Mouse (Mus musculus): ENCODE measurements around the gene Pcnx3.
A peak's percentile ranks its signal among the peaks of the same experiment; 100 is the strongest.

Gene Pcnx3

GRCm38 (mm10) chr19:5668372-5668771, 20.3 kb downstream of the Pcnx3 start:
- no peak for DNase-seq

- DNase-seq: no peak
Measured at GRCm38 (mm10) chr19:5666386-5666785, 22.3 kb downstream of the Pcnx3 start.

GRCm38 (mm10) chr19:5665465-5665864, 23.2 kb downstream of the Pcnx3 start:
- DNase-seq: no peak

GRCm38 (mm10) chr19:5664669-5665257, 23.9 kb downstream of the Pcnx3 start:
- no peak for DNase-seq

- peak; percentile 95 to 97 for DNase-seq
Measured at GRCm38 (mm10) chr19:5662981-5663913, 25.5 kb downstream of the Pcnx3 start, which contains the start of gene Sipa1. Gene Sipa1, minus strand, starts transcription at chr19:5663707.

- no peak for DNase-seq
Measured at GRCm38 (mm10) chr19:5662310-5662709, 26.4 kb downstream of the Pcnx3 start.

GRCm38 (mm10) chr19:5660942-5661751, 27.6 kb downstream of the Pcnx3 start:
- DNase-seq: peak; percentile 57 to 69

- no peak for DNase-seq
Measured at GRCm38 (mm10) chr19:5654720-5655298, 33.9 kb downstream of the Pcnx3 start.

GRCm38 (mm10) chr19:5653969-5654719, 34.6 kb downstream of the Pcnx3 start:
- DNase-seq: peak in 1 of 2 experiments; percentile 50

- no peak for DNase-seq
Measured at GRCm38 (mm10) chr19:5652570-5652969, 36.1 kb downstream of the Pcnx3 start.

GRCm38 (mm10) chr19:5651502-5652274, 37.0 kb downstream of the Pcnx3 start:
- DNase-seq: no peak

GRCm38 (mm10) chr19:5649298-5649741, 39.4 kb downstream of the Pcnx3 start:
- peak; percentile 49 to 58 for DNase-seq

- peak; percentile 81 to 84 for DNase-seq
Measured at GRCm38 (mm10) chr19:5648401-5649297, 40.1 kb downstream of the Pcnx3 start.

- no peak for DNase-seq
Measured at GRCm38 (mm10) chr19:5647791-5648190, 40.9 kb downstream of the Pcnx3 start.

- no peak for DNase-seq
Measured at GRCm38 (mm10) chr19:5646731-5647330, 41.9 kb downstream of the Pcnx3 start.

GRCm38 (mm10) chr19:5645280-5645679, 43.4 kb downstream of the Pcnx3 start:
- no peak for DNase-seq

GRCm38 (mm10) chr19:5641641-5642040, 47.1 kb downstream of the Pcnx3 start:
- no peak for DNase-seq

- DNase-seq: no peak
Measured at GRCm38 (mm10) chr19:5641021-5641420, 47.7 kb downstream of the Pcnx3 start.

GRCm38 (mm10) chr19:5640339-5640738, 48.4 kb downstream of the Pcnx3 start:
- peak; percentile 40 to 46 for DNase-seq
